Mouse (Mus musculus): ENCODE results near the gene Mfn1.

- TF ChIP-seq POLR2A (IDR thresholded peaks at IDR 0.05; ENCODE audit: extremely low read depth, insufficient read depth, low read length) (no peak), CTCF (IDR thresholded peaks at IDR 0.05; ENCODE audit: extremely low read depth, insufficient read depth, low read length) (no peak)
Observed at GRCm38 (mm10) chr3:32614786-32615185, 85.5 kb downstream of the Mfn1 start.
